Mouse (Mus musculus) megakaryocyte, embryonic 14.5 days (primary cell): ENCODE measurements around the gene Nfat5. TPM values are rescaled to one million over a fixed set of nuclear protein-coding genes. Genes with fewer than 3 reads are reported as not detected.
A peak's percentile ranks its signal among the peaks of the same experiment; 100 is the strongest.

Source experiments
- H3K27me3 ChIP-seq: replicated peaks from 2 replicates; pipeline ENCODE3; 2012; ENCODE audit warnings: inconsistent platforms
- H3K36me3 ChIP-seq: replicated peaks from 2 replicates; pipeline ENCODE3; 2012; ENCODE audit warnings: low read length, inconsistent platforms, mixed read lengths
- H3K4me1 ChIP-seq: 2 replicates; pipeline ENCODE4 v1.6.1; 2012; ENCODE audit warnings: inconsistent platforms
- H3K4me3 ChIP-seq: replicated peaks from 2 replicates; pipeline ENCODE3; 2012; ENCODE audit warnings: moderate library complexity, mild to moderate bottlenecking, inconsistent platforms
- H3K9me3 ChIP-seq: 2 replicates; pipeline ENCODE4 v1.6.1; 2012; ENCODE audit warnings: inconsistent platforms
- FLI1 ChIP-seq: IDR thresholded peaks from 2 replicates; pipeline ENCODE4 v1.6.1; 2012; ENCODE audit warnings: low read length, inconsistent platforms, mixed read lengths
- GATA1 ChIP-seq: IDR thresholded peaks from 3 replicates; pipeline ENCODE4 v1.6.1; 2012; ENCODE audit warnings: mixed read lengths, low read length, inconsistent platforms, borderline replicate concordance
- polyA plus RNA-seq: library from polyadenylated mRNA; stranded (reverse); fragments of >175 nt; gene quantifications from 2 replicates; pipeline ENCODE4 v1.2.3, GENCODE M21; 2012; ENCODE audit warnings: low replicate concordance; ENCODE audit not compliant: insufficient read depth

Gene Nfat5
- polyA plus RNA-seq, 1 experiment: 0.41 TPM

- no peaks in the 10 kb centered on the region for H3K27me3 ChIP-seq
- TF ChIP-seq GATA1 (no peak), FLI1 (no peak)
- H3K4me3 ChIP-seq: no peak overlapping the region
- H3K4me1 ChIP-seq: peaks cover 6% of the 10 kb centered on the region; the same call in 1 of the 2 replicates
- H3K9me3 ChIP-seq: no peaks in the 10 kb centered on the region
- no peaks in the 10 kb centered on the region for H3K36me3 ChIP-seq
Observed at GRCm38 (mm10) chr8:107287522-107287921, 5.7 kb upstream of the Nfat5 start.

GRCm38 (mm10) chr8:107291171-107291601, 2.1 kb upstream of the Nfat5 start:
- peaks cover 3% of the 10 kb centered on the region for H3K36me3 ChIP-seq
- TF ChIP-seq GATA1: no peak
- TF ChIP-seq FLI1: no peak
- no peaks in the 10 kb centered on the region for H3K27me3 ChIP-seq
- H3K4me3 ChIP-seq: no peak overlapping the region
- peaks cover 21% of the 10 kb centered on the region; the same call in 1 of the 2 replicates for H3K4me1 ChIP-seq
- H3K9me3 ChIP-seq: no peaks in the 10 kb centered on the region

DNA sequence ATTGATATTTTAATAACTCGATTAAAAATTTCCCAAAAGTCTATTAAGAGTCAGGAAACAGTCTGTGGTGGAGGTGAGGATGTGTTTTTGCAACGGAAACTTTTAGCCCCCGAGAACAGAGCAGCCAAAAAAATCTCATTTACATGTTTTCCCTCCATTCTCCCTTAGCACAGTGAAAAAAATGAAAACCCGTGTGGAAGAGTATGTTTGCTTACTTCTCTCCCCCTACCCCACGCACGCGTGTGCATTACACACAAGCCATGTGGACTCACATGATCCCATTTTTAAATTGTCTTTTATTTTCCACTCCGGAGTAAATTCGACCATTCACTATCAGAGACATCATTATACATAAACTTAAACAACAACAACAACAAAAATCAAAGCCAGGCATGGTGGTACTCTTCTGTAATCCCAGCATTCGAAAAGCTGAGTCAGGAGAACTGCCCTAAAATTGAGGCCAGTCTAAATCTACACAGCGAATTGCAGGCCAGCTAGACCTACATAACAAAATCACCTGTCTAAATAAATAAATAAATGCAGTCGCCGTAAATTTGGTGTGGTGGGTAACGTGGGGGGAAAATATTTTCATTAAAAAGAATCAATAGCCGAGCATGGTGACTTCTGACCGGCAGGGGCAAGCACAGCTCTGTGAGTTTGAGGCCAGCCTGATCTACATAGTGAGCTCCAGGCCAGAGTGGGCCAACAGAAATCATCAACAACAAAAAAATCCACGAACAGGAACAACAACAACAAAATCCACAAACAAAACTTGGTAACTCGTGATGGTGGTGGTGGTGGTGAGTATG, 947 bp upstream of the Nfat5 start:
- Histone ChIP-seq H3K4me1 (peaks cover 26% of the 10 kb centered on the region; the same call in 1 of the 2 replicates), H3K27me3 (no peaks in the 10 kb centered on the region), H3K4me3 (peak overlapping the region; percentile 99), H3K9me3 (no peaks in the 10 kb centered on the region), H3K36me3 (peaks cover 10% of the 10 kb centered on the region)
- TF ChIP-seq GATA1 (no peak), FLI1 (no peak)

DNA sequence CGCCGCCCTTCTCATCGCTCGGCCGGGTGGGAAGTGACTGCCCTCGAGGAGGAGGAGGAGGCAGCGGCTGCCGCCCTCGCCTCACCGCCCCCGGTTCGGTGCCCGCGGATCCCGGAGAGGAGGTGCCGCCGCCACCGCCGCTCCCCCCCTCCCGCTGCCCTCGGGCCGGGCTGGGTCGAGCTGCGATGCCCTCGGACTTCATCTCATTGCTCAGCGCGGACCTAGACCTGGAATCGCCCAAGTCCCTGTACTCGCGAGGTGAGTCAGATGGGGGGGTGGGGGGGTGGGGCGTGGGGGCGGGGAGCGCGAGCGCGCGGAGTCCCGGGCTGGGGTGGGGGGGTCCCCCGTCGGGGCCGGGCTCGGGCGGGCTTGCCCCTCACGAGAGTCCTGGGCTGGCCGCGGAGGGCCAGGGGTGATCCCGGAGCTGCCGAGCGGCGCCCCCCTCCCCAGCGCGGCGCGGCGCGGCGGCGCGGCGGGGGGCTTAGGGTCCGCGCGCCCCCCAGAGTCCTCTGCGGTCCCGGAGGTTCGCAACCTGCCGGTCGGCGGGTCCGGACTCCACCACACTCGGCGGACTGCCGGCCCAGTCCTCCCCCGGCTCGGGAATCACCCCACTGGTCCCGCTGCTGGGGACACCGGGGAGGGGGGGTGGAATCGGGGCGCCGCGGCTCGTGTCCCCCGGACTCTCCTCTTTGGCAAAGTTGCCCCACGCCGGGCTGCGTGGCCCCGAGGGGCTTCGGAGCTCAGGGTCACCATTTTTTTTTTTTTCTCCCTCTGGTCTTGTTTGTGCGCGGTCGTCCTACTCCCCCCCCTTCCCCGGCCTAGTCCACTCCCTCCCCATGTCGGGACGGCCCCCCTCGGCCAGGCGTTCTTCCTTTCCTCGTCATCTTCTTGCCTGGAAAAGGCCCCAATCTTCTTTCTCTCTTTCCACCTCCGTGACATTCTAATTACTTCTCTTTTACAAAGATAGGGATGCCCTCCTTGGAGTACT, 665 bp downstream of the Nfat5 start:
- H3K36me3 ChIP-seq: peaks cover 14% of the 10 kb centered on the region
- TF ChIP-seq FLI1 (no peak), GATA1 (no peak)
- H3K27me3 ChIP-seq: no peaks in the 10 kb centered on the region
- peaks cover 29% of the 10 kb centered on the region; the same call in 1 of the 2 replicates for H3K4me1 ChIP-seq
- peak overlapping the region; percentile 99 for H3K4me3 ChIP-seq
- no peaks in the 10 kb centered on the region for H3K9me3 ChIP-seq

DNA sequence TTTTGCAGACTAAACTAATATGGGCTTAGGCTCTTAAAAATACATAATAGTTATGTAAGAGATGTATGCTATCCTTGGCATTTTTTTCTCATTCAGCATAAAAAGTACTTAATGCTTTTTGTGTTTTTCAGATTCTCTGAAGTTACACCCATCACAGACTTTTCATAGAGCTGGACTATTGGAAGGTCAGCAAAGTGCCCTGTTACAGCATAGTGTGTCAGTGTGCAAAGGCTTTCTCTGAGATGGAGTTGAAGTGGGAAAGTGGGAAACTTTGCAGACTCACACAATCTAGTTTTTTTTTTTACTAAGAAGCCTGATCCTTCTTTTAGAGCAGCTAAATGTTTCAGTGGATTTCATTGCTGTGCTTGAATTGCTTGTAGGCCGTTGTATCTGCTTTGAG, 2.2 kb downstream of the Nfat5 start:
- Histone ChIP-seq H3K9me3 (no peaks in the 10 kb centered on the region), H3K4me1 (peaks cover 30% of the 10 kb centered on the region; the same call in 1 of the 2 replicates), H3K4me3 (peak overlapping the region; percentile 28), H3K36me3 (peaks cover 25% of the 10 kb centered on the region), H3K27me3 (no peaks in the 10 kb centered on the region)
- no peak for TF ChIP-seq GATA1
- TF ChIP-seq FLI1: no peak

DNA sequence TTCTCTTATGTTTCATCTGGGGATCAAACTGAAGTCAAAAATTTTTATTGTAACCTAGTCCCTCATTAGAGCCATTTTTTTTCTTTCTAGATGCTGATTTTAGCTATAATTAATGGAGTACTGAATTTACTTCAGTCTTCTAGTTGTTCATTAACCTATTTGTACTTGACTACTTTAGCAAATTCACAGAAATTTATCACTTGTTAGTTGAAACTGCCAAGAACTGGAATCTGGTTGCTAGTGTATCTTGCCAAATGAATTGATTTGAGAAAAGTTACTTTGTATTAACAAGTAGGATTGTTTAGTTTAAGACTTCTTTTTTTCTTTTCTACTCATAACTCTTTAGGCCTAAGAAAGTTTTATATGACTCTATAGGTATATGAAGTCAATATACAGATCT, 18.6 kb downstream of the Nfat5 start:
- H3K36me3 ChIP-seq: peaks cover 3% of the 10 kb centered on the region
- H3K27me3 ChIP-seq: no peaks in the 10 kb centered on the region
- H3K4me1 ChIP-seq: peaks cover 13% of the 10 kb centered on the region
- TF ChIP-seq GATA1: no peak
- no peak for TF ChIP-seq FLI1
- H3K9me3 ChIP-seq: no peaks in the 10 kb centered on the region
- no peak overlapping the region for H3K4me3 ChIP-seq

DNA sequence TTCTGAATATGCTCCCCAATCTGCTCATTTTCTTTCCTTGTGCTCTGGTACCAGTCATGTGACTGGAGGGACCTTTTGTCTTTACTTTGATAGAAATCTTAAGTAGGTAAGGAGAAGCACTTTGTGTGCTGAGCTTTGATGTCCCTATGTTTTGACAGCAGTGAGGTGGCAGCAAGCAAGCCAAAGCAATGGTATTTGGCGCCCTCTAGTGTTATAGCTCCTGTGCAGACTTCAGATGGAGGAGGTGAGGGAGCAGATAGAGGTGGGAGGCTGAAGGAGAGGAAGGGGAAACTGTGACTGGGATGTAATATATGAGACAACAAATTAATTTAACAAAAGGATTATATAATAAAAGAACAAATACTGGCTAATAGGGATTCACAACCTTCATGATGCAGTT, 30.9 kb downstream of the Nfat5 start:
- no peak for TF ChIP-seq GATA1
- TF ChIP-seq FLI1: no peak
- no peaks in the 10 kb centered on the region for H3K9me3 ChIP-seq
- no peak overlapping the region for H3K4me3 ChIP-seq
- H3K27me3 ChIP-seq: no peaks in the 10 kb centered on the region
- H3K4me1 ChIP-seq: peaks cover 20% of the 10 kb centered on the region
- peaks cover 10% of the 10 kb centered on the region for H3K36me3 ChIP-seq

DNA sequence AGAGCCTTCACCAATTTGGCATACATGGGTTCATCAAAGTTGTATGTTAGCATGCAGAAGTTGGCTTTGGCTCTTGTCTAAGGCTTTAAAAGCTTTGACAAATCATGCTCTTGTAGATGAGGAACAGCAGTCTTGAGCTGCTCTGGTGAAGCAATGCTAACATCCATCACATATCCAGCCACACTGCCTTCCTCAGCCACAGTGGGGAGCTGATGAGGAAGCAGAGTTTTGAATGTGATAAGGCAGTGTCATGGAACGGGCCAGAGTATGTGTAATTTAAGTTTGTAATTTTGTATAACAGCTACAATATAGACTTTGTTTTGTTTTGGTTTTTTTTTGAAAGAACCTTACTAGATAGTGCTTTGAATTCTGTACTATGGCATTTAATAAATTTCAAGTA, 36.3 kb downstream of the Nfat5 start:
- Histone ChIP-seq H3K4me3 (peak overlapping the region; percentile 33), H3K9me3 (no peaks in the 10 kb centered on the region), H3K27me3 (no peaks in the 10 kb centered on the region), H3K4me1 (peaks cover 13% of the 10 kb centered on the region), H3K36me3 (peaks cover 9% of the 10 kb centered on the region)
- TF ChIP-seq GATA1 (no peak), FLI1 (no peak)

GRCm38 (mm10) chr8:107336480-107336879, 43.2 kb downstream of the Nfat5 start:
- H3K4me3 ChIP-seq: no peak overlapping the region
- no peaks in the 10 kb centered on the region for H3K27me3 ChIP-seq
- TF ChIP-seq GATA1 (no peak), FLI1 (no peak)
- H3K36me3 ChIP-seq: peaks cover 22% of the 10 kb centered on the region
- no peaks in the 10 kb centered on the region for H3K9me3 ChIP-seq
- H3K4me1 ChIP-seq: peaks cover 9% of the 10 kb centered on the region; the same call in 1 of the 2 replicates

GRCm38 (mm10) chr8:107370311-107370710, 77.0 kb downstream of the Nfat5 start:
- no peaks in the 10 kb centered on the region for H3K9me3 ChIP-seq
- no peak overlapping the region for H3K4me3 ChIP-seq
- peaks cover 20% of the 10 kb centered on the region for H3K4me1 ChIP-seq
- H3K36me3 ChIP-seq: peaks cover 88% of the 10 kb centered on the region
- H3K27me3 ChIP-seq: no peaks in the 10 kb centered on the region
- no peak for TF ChIP-seq FLI1
- no peak for TF ChIP-seq GATA1
